Mouse (Mus musculus) cerebellum, adult 2 months (tissue): Measurements from ENCODE around the gene Slc6a4.

ENCODE experiments used
- CTCF ChIP-seq: fragments of 200-500 bp; IDR thresholded peaks from 2 replicates; pipeline ENCODE4 v1.5.1; 2011; ENCODE audit warnings: low read depth, mild to moderate bottlenecking, control low read depth, low read length, moderate library complexity, borderline replicate concordance; ENCODE audit not compliant: insufficient read depth
- POLR2A ChIP-seq: fragments of 200-500 bp; IDR thresholded peaks from 2 replicates; pipeline ENCODE4 v1.6.1; 2011; ENCODE audit warnings: low read length, control low read depth, borderline replicate concordance; ENCODE audit not compliant: insufficient read depth

DNA sequence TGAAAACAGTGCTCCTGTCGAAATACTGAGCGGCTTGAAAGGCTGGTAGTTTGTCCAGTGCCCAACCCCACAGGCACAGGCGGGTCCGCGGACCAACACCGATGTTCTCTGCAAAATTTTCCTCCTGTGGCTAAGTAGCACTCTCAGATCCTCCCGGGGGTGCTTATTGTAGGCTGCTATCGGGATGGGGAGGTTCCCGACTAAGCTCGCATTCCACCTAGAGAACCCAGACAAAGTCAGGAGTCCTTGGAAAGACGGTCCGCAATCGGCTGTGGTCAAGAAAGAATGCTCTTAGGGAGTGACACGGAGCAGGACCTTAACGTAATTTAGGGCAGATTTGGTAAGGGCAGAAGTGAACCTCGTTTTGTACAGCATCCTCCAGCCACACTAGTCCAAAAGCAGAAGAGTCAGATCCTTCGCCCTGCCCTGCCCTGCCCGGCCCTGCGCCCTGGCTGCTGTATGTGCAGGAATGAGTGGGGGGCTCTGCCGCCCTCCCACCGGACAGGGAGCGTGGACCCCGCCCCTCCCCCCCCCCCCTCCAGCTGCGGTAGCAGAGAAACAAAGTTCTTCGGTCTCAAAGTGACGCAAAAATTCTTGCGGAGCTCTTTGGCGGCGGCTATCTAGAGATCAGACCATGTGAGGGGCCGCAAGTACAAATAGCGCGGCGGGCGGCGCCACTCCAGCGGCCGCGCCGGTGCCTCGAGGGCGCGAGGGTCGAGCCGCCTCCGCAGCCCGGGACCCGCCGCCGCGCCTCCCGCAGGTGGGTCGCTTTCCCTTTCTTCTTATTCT lies at the start of gene Slc6a4:
- TF ChIP-seq POLR2A, result no peak
- TF ChIP-seq CTCF, result no peak
